Mouse (Mus musculus) liver, embryonic 14.5 days (tissue): ENCODE measurements at regions not wholly inside any gene's neighbourhood (a gene's known extent, or its start where the extent isn't known, plus 50 kb on each side); places are given as distances from the start of the nearest gene placed in this dataset.

Experiments
- ATAC-seq: fragments of 200-750 bp; cut with Nextera tagmentation; 2 replicates; pipeline ENCODE4 v1.8.0; 2017; ENCODE audit warnings: moderate number of reproducible peaks, mild to moderate bottlenecking, moderate library complexity; ENCODE audit not compliant: insufficient read depth
- DNase-seq, 3 experiments: peaks; one replicate each; pipeline ENCODE4 v3.0.0-alpha.2; 2012 to 2013; ENCODE audit warnings: low read depth in 3 of 3, low spot score in 3 of 3
- H3K27ac ChIP-seq: fragments of 300-500 bp; sonication (generic); 2 replicates; pipeline ENCODE4 v1.5.1; 2014; ENCODE audit warnings: moderate library complexity, mild to moderate bottlenecking, control low read depth, inconsistent platforms
- H3K27me3 ChIP-seq: fragments of 300-500 bp; sonication (generic); 2 replicates; pipeline ENCODE4 v1.6.1; 2014; ENCODE audit warnings: mild to moderate bottlenecking, low read length, moderate library complexity; ENCODE audit not compliant: control insufficient read depth, insufficient read depth
- H3K36me3 ChIP-seq: fragments of 300-500 bp; sonication (generic); replicated peaks from 2 replicates; pipeline ENCODE4 v1.6.1; 2014; ENCODE audit warnings: low read depth; ENCODE audit not compliant: control insufficient read depth, insufficient read depth
- H3K4me1 ChIP-seq, 2 experiments: fragments of 200-500 bp in 1 of 2; fragments of 300-500 bp in 1 of 2; sonication (generic) in 1 of 2; replicated peaks; 2 replicates each; pipeline ENCODE4 v1.6.1; 2012 to 2014; ENCODE audit warnings: antibody characterized with exemption in 1 of 2, inconsistent platforms in 1 of 2, low read length in 1 of 2; ENCODE audit not compliant: control insufficient read depth in 2 of 2, insufficient read depth in 2 of 2
- H3K4me2 ChIP-seq: fragments of 300-500 bp; sonication (generic); 2 replicates; pipeline ENCODE4 v1.6.1; 2014; ENCODE audit warnings: low read depth, mild to moderate bottlenecking, control low read depth, moderate library complexity
- H3K4me3 ChIP-seq, 2 experiments: fragments of 200-500 bp in 1 of 2; fragments of 300-500 bp in 1 of 2; sonication (generic) in 1 of 2; 2 replicates each; pipeline ENCODE4 v1.5.1; 2012 to 2014; ENCODE audit warnings: low read depth in 2 of 2, low read length in 2 of 2, mild to moderate bottlenecking in 2 of 2, control low read depth in 1 of 2, inconsistent platforms in 1 of 2, moderate library complexity in 1 of 2; ENCODE audit not compliant: insufficient read depth in 1 of 2
- H3K9ac ChIP-seq: fragments of 300-500 bp; sonication (generic); replicated peaks from 2 replicates; pipeline ENCODE4 v1.6.1; 2014; ENCODE audit warnings: mild to moderate bottlenecking, control low read depth, moderate library complexity
- H3K9me3 ChIP-seq: fragments of 300-500 bp; sonication (generic); 2 replicates; pipeline ENCODE4 v1.6.1; 2016; ENCODE audit warnings: low read length, mixed read lengths; ENCODE audit not compliant: control insufficient read depth
- CTCF ChIP-seq: IDR thresholded peaks from 2 replicates; pipeline ENCODE4 v1.5.1; 2016; ENCODE audit warnings: antibody characterized with exemption, low read depth, control low read depth
- EP300 ChIP-seq: IDR thresholded peaks from 2 replicates; pipeline ENCODE4 v1.6.1; 2016; ENCODE audit warnings: antibody characterized with exemption, low read depth
- WGBS: fragments of 180-500 bp; shearing (Covaris S2); extraction: QIAGEN DNeasy Blood & Tissue Kit; methylation state at CpG from one replicate; pipeline ENCODE4 v1.1.7; 2014; ENCODE audit not compliant: insufficient replicate concordance; 5-methylcytosine and 5-hydroxymethylcytosine counted together

DNA sequence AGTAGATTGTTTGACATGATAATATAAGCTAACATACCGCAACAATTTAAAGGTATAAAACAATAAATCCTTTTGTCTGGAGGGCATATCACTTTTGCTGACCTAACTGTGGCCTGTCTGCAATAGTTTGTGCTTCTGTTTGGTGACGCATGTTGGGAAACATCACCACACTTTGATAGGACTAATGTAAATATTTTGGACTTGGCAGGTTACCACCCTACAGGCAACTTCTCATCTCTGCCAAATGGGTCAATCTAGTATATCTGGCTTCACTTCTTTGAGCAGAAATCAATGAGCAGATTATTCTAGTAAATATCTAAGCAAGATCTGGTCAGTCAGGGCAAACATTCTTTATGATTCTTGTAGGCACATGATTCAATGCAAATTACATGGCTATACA is 1817.3 kb upstream of the Nudt12 start:
- no peaks in the 10 kb centered on the region for H3K9me3 ChIP-seq
- H3K4me1 ChIP-seq: no peaks in the 10 kb centered on the region
- H3K4me3 ChIP-seq: no peak overlapping the region
- WGBS: 55% methylated on average over 2 of the region's 2 CpGs
- H3K4me2 ChIP-seq: no peak overlapping the region
- ATAC-seq (no peak), DNase-seq (no peak)
- no peak for TF ChIP-seq EP300
- H3K27ac ChIP-seq: no peak overlapping the region
- no peaks in the 10 kb centered on the region for H3K36me3 ChIP-seq
- H3K27me3 ChIP-seq: no peaks in the 10 kb centered on the region
- no peak overlapping the region for H3K9ac ChIP-seq

DNA sequence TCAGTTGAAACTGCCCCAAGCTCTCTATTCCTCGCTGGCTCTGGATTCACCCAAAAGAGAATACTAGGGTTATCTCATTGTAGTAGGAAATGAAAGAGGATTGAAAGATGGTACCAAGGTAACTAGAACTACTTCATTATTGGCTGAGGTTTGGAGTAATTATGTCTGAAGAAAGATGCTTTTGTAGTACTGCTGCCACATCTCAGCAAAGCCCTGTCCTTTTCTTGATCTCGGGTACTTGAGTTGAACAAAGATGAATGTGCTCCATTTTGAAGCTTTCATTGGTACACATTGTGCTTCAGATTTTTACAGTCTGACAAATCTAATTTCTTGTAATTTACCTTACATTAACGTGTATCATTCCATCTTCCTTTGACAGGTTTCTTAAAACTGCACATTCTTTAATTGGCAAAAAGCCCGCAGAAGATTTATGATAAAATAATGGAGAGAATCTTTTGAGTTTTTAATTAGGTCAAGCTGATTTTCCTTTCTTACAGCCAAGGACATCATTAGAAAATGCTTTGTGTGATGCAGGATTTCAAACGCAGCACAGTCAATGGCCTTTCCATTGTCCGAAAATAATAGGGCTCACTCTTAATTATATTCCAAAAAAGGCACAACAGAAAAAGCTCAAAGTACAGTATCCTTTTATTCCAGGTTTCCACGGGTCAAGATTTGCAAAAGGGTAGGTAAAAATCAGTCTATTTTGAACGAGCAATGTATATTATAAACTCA is 1791.7 kb upstream of the Nudt12 start:
- TF ChIP-seq CTCF: no peak
- TF ChIP-seq EP300: no peak
- no peak overlapping the region for H3K4me2 ChIP-seq

DNA sequence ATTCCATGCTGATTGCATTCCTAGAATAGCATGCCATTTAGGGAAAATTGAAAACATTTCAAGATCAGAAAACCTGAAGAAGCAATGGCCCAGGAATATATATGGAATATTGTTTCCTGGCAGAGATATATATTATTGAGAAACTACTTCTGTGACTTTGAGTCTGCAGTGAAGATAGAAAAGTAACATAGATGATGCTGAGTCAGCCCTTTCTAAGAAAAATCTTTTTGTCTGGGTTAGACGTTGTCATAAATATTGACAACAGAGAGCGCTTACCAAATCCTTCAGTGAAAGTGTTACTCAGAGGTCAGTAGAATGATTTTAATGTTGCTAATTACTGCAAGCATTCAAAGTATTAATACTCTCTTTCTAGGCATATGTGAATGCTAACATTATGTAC is 1749.1 kb upstream of the Nudt12 start:
- ATAC-seq (no peak), DNase-seq (no peak)
- no peaks in the 10 kb centered on the region for H3K9me3 ChIP-seq
- H3K4me3 ChIP-seq: no peak overlapping the region
- H3K4me1 ChIP-seq: no peaks in the 10 kb centered on the region
- WGBS: 70% methylated on average over 2 of the region's 2 CpGs
- TF ChIP-seq EP300 (no peak), CTCF (no peak)
- no peak overlapping the region for H3K27ac ChIP-seq
- no peaks in the 10 kb centered on the region for H3K36me3 ChIP-seq
- H3K9ac ChIP-seq: no peak overlapping the region
- H3K27me3 ChIP-seq: no peaks in the 10 kb centered on the region
- H3K4me2 ChIP-seq: no peak overlapping the region

More for the DNA sequence above, 1791.7 kb upstream of the Nudt12 start:
- H3K9me3 ChIP-seq: no peaks in the 10 kb centered on the region
- no peak for DNase-seq
- ATAC-seq: no peak
- H3K4me1 ChIP-seq: no peaks in the 10 kb centered on the region
- H3K27me3 ChIP-seq: no peaks in the 10 kb centered on the region
- no peak overlapping the region for H3K4me3 ChIP-seq
- H3K9ac ChIP-seq: no peak overlapping the region
- WGBS: 51% methylated on average over 8 of the region's 8 CpGs
- H3K27ac ChIP-seq: no peak overlapping the region
- H3K36me3 ChIP-seq: no peaks in the 10 kb centered on the region

DNA sequence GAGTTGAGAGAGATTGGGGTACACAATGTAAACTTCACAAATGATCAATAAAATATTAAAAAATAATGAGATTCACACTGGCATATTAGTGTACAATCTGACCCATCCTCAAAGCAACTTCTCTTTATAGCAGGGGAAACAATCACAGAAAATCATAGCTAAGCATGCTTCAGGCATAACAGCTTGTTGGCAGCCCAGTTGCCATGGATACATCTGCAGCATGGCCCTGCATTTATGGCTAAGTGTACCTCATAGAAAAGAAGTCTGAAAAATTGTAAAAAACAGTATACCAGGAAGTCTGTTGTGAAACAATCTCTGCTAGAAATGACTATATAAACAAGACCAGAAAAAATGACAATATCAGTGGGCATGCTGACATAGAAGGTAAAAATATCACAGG is 1747.9 kb upstream of the Nudt12 start:
- H3K4me3 ChIP-seq: no peak overlapping the region

DNA sequence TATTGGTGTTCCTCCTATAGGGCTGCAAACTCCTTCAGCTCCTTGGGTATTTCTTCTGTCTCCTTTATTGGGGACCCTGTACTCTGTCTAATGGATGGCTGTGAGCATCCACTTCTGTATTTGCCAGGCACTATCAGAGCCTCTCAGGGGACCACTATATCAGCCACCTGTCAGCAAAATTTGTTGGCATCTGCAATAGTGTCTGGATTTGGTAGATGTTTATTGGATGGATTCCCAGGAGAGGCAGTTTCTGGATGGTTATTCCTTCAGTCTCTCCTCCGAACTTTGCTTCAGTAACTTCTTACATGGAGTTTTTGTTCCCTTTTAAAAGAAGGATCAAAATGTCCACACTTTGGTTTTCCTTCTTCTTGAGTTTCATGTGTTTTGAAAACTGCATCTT is 1729.7 kb upstream of the Nudt12 start:
- H3K9ac ChIP-seq: no peak overlapping the region
- no peaks in the 10 kb centered on the region for H3K9me3 ChIP-seq
- no peak overlapping the region for H3K27ac ChIP-seq
- no peak overlapping the region for H3K4me3 ChIP-seq
- DNase-seq: no peak
- no peaks in the 10 kb centered on the region for H3K36me3 ChIP-seq
- TF ChIP-seq CTCF: no peak
- TF ChIP-seq EP300: no peak
- H3K4me2 ChIP-seq: no peak overlapping the region
- no peaks in the 10 kb centered on the region for H3K27me3 ChIP-seq
- ATAC-seq: no peak
- no peaks in the 10 kb centered on the region for H3K4me1 ChIP-seq
- 40% methylated on average over 1 of the region's 1 CpGs for WGBS

More for the DNA sequence above, 1747.9 kb upstream of the Nudt12 start:
- H3K27ac ChIP-seq: no peak overlapping the region
- ATAC-seq (no peak), DNase-seq (no peak)
- H3K36me3 ChIP-seq: no peaks in the 10 kb centered on the region
- H3K4me2 ChIP-seq: no peak overlapping the region
- H3K9me3 ChIP-seq: no peaks in the 10 kb centered on the region
- H3K27me3 ChIP-seq: no peaks in the 10 kb centered on the region
- H3K9ac ChIP-seq: no peak overlapping the region
- TF ChIP-seq EP300: no peak
- TF ChIP-seq CTCF: no peak
- no peaks in the 10 kb centered on the region for H3K4me1 ChIP-seq

DNA sequence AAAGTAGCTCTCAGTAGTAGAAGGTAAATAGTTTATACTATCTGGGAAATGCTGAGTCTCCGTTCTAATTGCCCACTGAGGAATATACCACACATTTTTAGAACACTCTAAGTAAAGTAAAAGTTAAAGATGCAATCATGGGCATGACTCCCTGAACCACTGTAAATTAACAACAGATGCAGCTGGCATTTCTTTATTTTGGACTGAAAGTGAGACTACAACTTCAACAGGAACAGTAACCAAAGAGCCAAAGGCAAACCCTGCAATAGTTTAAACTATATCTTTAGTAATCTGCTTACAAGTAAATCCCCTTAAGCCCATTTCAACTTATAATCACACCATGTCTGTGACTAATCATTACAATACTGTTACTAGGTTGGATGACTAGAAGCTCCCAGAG is 1725.0 kb upstream of the Nudt12 start:
- H3K9ac ChIP-seq: no peak overlapping the region
- no peaks in the 10 kb centered on the region for H3K27me3 ChIP-seq
- H3K27ac ChIP-seq: no peak overlapping the region
- H3K9me3 ChIP-seq: no peaks in the 10 kb centered on the region
- H3K4me1 ChIP-seq: no peaks in the 10 kb centered on the region
- DNase-seq: no peak
- no peaks in the 10 kb centered on the region for H3K36me3 ChIP-seq
- TF ChIP-seq CTCF (no peak), EP300 (no peak)
- no peak for ATAC-seq
- H3K4me2 ChIP-seq: no peak overlapping the region
- 58% methylated on average over 1 of the region's 1 CpGs for WGBS
- no peak overlapping the region for H3K4me3 ChIP-seq
